Mouse (Mus musculus) lung, postnatal 0 days (tissue): Measurements from ENCODE around the gene Lrfn4.

Experiments used
- CTCF ChIP-seq: IDR thresholded peaks from 2 replicates; pipeline ENCODE4 v1.5.1; 2016; ENCODE audit warnings: antibody characterized with exemption, mild to moderate bottlenecking
- EP300 ChIP-seq: IDR thresholded peaks from 2 replicates; pipeline ENCODE4 v1.6.1; 2016; ENCODE audit warnings: antibody characterized with exemption, mild to moderate bottlenecking, control low read depth

- TF ChIP-seq EP300, result no peak
- peak; percentile 55 for TF ChIP-seq CTCF
Observed at GRCm38 (mm10) chr19:4644271-4644670, 28.8 kb upstream of the Lrfn4 start.
